Mouse (Mus musculus): Measurements from ENCODE around the gene Sdr42e1. TPM values are rescaled to one million over a fixed set of nuclear protein-coding genes. Genes with fewer than 3 reads are reported as not detected.

Gene Sdr42e1
- polyA plus RNA-seq (2012; fragmentation: generic; extraction: Trizol), result not detected
- long read RNA-seq, experiment 1, partial matches to known transcripts, result 0 of 1 reads
- long read RNA-seq, experiment 1, other reads (novel, unspliced or antisense), result 0 of 1 reads
- long read RNA-seq, experiment 2, partial matches to known transcripts, result 0 of 1 reads
- long read RNA-seq, experiment 2, other reads (novel, unspliced or antisense), result 1 of 1 reads

- Histone ChIP-seq H3K27me3 (ENCODE audit: control insufficient read depth, insufficient read depth, insufficient read length) (no peaks in the 10 kb centered on the region), H3K79me2 (ENCODE audit: control insufficient read depth, insufficient read depth) (no peaks in the 10 kb centered on the region), H3ac (ENCODE audit: control insufficient read depth, insufficient read length, low read depth) (no peak within 1 kb of the TSS), H3K79me3 (ENCODE audit: low read depth) (no peaks in the 10 kb centered on the region), H3K36me3 (ENCODE audit: control insufficient read depth, insufficient read depth) (no peaks in the 10 kb centered on the region), H3K4me3 (ENCODE audit: insufficient read depth, poor library complexity, severe bottlenecking) (no peak within 1 kb of the TSS)
- no peak for TF ChIP-seq MYOD1 (IDR thresholded peaks at IDR 0.05; ENCODE audit: control insufficient read depth, insufficient read length, low read depth)
- TF ChIP-seq CEBPB (IDR thresholded peaks at IDR 0.05; ENCODE audit: low read depth), result no peak
- no peak for TF ChIP-seq MAX (IDR thresholded peaks at IDR 0.05)
- no peak for TF ChIP-seq USF1 (IDR thresholded peaks at IDR 0.05; ENCODE audit: low read depth)
- no peak for TF ChIP-seq MYOG (IDR thresholded peaks at IDR 0.05; ENCODE audit: control insufficient read depth, extremely low read depth, insufficient read length)
- no peak for TF ChIP-seq FOSL1 (IDR thresholded peaks at IDR 0.05; ENCODE audit: insufficient read depth, low read length, poor library complexity, severe bottlenecking)
- no peak for TF ChIP-seq CTCF (IDR thresholded peaks at IDR 0.05; ENCODE audit: control insufficient read depth, insufficient read depth, insufficient read length)
Measured at GRCm38 (mm10) chr8:117673430-117673830, at the start of gene Sdr42e1. Gene Sdr42e1 (minus strand): TSS chr8:117673689.

- Histone ChIP-seq H3K79me2 (ENCODE audit: control insufficient read depth, insufficient read depth) (no peaks in the 10 kb centered on the region), H3K36me3 (ENCODE audit: control insufficient read depth, insufficient read depth) (no peaks in the 10 kb centered on the region), H3K79me3 (ENCODE audit: low read depth) (no peaks in the 10 kb centered on the region), H3K27me3 (ENCODE audit: control insufficient read depth, insufficient read depth, insufficient read length) (no peaks in the 10 kb centered on the region), H3ac (ENCODE audit: control insufficient read depth, insufficient read length, low read depth) (no peak overlapping the region), H3K4me3 (ENCODE audit: insufficient read depth, poor library complexity, severe bottlenecking) (no peak overlapping the region)
- no peak for TF ChIP-seq MYOG (IDR thresholded peaks at IDR 0.05; ENCODE audit: control insufficient read depth, extremely low read depth, insufficient read length)
- TF ChIP-seq CEBPB (IDR thresholded peaks at IDR 0.05; ENCODE audit: low read depth), result no peak
- no peak for TF ChIP-seq USF1 (IDR thresholded peaks at IDR 0.05; ENCODE audit: low read depth)
- no peak for TF ChIP-seq MAX (IDR thresholded peaks at IDR 0.05)
- no peak for TF ChIP-seq FOSL1 (IDR thresholded peaks at IDR 0.05; ENCODE audit: insufficient read depth, low read length, poor library complexity, severe bottlenecking)
- TF ChIP-seq MYOD1 (IDR thresholded peaks at IDR 0.05; ENCODE audit: control insufficient read depth, insufficient read length, low read depth), result no peak
- TF ChIP-seq CTCF (IDR thresholded peaks at IDR 0.05; ENCODE audit: control insufficient read depth, insufficient read depth, insufficient read length), result no peak
Measured at GRCm38 (mm10) chr8:117718152-117718860, 44.8 kb upstream of the Sdr42e1 start.

GRCm38 (mm10) chr8:117715896-117716295 is 42.4 kb upstream of the Sdr42e1 start:
- H3K36me3 ChIP-seq (ENCODE audit: control insufficient read depth, insufficient read depth), result no peaks in the 10 kb centered on the region
- H3K27me3 ChIP-seq (ENCODE audit: control insufficient read depth, insufficient read depth, insufficient read length), result no peaks in the 10 kb centered on the region
- no peak overlapping the region for H3K4me3 ChIP-seq (ENCODE audit: insufficient read depth, poor library complexity, severe bottlenecking)
- no peak overlapping the region for H3ac ChIP-seq (ENCODE audit: control insufficient read depth, insufficient read length, low read depth)
- TF ChIP-seq CEBPB (IDR thresholded peaks at IDR 0.05; ENCODE audit: low read depth) (no peak), MYOD1 (IDR thresholded peaks at IDR 0.05; ENCODE audit: control insufficient read depth, insufficient read length, low read depth) (no peak), CTCF (IDR thresholded peaks at IDR 0.05; ENCODE audit: control insufficient read depth, insufficient read depth, insufficient read length) (no peak), MAX (IDR thresholded peaks at IDR 0.05) (no peak), FOSL1 (IDR thresholded peaks at IDR 0.05; ENCODE audit: insufficient read depth, low read length, poor library complexity, severe bottlenecking) (no peak), MYOG (IDR thresholded peaks at IDR 0.05; ENCODE audit: control insufficient read depth, extremely low read depth, insufficient read length) (no peak)
- H3K79me3 ChIP-seq (ENCODE audit: low read depth), result no peaks in the 10 kb centered on the region
- no peaks in the 10 kb centered on the region for H3K79me2 ChIP-seq (ENCODE audit: control insufficient read depth, insufficient read depth)

GRCm38 (mm10) chr8:117714604-117715003 is 41.1 kb upstream of the Sdr42e1 start:
- Histone ChIP-seq H3K79me3 (ENCODE audit: low read depth) (no peaks in the 10 kb centered on the region), H3K36me3 (ENCODE audit: control insufficient read depth, insufficient read depth) (no peaks in the 10 kb centered on the region), H3K4me3 (ENCODE audit: insufficient read depth, poor library complexity, severe bottlenecking) (no peak overlapping the region), H3ac (ENCODE audit: control insufficient read depth, insufficient read length, low read depth) (no peak overlapping the region), H3K27me3 (ENCODE audit: control insufficient read depth, insufficient read depth, insufficient read length) (no peaks in the 10 kb centered on the region), H3K79me2 (ENCODE audit: control insufficient read depth, insufficient read depth) (no peaks in the 10 kb centered on the region)
- TF ChIP-seq MAX (IDR thresholded peaks at IDR 0.05) (no peak), CEBPB (IDR thresholded peaks at IDR 0.05; ENCODE audit: low read depth) (no peak), FOSL1 (IDR thresholded peaks at IDR 0.05; ENCODE audit: insufficient read depth, low read length, poor library complexity, severe bottlenecking) (no peak), CTCF (IDR thresholded peaks at IDR 0.05; ENCODE audit: control insufficient read depth, insufficient read depth, insufficient read length) (no peak), MYOG (IDR thresholded peaks at IDR 0.05; ENCODE audit: control insufficient read depth, extremely low read depth, insufficient read length) (no peak), USF1 (IDR thresholded peaks at IDR 0.05; ENCODE audit: low read depth) (no peak), MYOD1 (IDR thresholded peaks at IDR 0.05; ENCODE audit: control insufficient read depth, insufficient read length, low read depth) (no peak)

GRCm38 (mm10) chr8:117712226-117712625 is 38.7 kb upstream of the Sdr42e1 start:
- no peaks in the 10 kb centered on the region for H3K79me2 ChIP-seq (ENCODE audit: control insufficient read depth, insufficient read depth)
- no peak for TF ChIP-seq CEBPB (IDR thresholded peaks at IDR 0.05; ENCODE audit: low read depth)
- no peak for TF ChIP-seq FOSL1 (IDR thresholded peaks at IDR 0.05; ENCODE audit: insufficient read depth, low read length, poor library complexity, severe bottlenecking)
- TF ChIP-seq MYOD1 (IDR thresholded peaks at IDR 0.05; ENCODE audit: control insufficient read depth, insufficient read length, low read depth), result no peak
- no peak for TF ChIP-seq MYOG (IDR thresholded peaks at IDR 0.05; ENCODE audit: control insufficient read depth, extremely low read depth, insufficient read length)
- no peak for TF ChIP-seq CTCF (IDR thresholded peaks at IDR 0.05; ENCODE audit: control insufficient read depth, insufficient read depth, insufficient read length)
- TF ChIP-seq USF1 (IDR thresholded peaks at IDR 0.05; ENCODE audit: low read depth), result no peak
- TF ChIP-seq MAX (IDR thresholded peaks at IDR 0.05), result no peak

More at GRCm38 (mm10) chr8:117712226-117712625, 38.7 kb upstream of the Sdr42e1 start:
- H3K4me3 ChIP-seq (ENCODE audit: insufficient read depth, poor library complexity, severe bottlenecking), result no peak overlapping the region
- H3K27me3 ChIP-seq (ENCODE audit: control insufficient read depth, insufficient read depth, insufficient read length), result no peaks in the 10 kb centered on the region
- no peaks in the 10 kb centered on the region for H3K36me3 ChIP-seq (ENCODE audit: control insufficient read depth, insufficient read depth)
- no peak overlapping the region for H3ac ChIP-seq (ENCODE audit: control insufficient read depth, insufficient read length, low read depth)
- no peaks in the 10 kb centered on the region for H3K79me3 ChIP-seq (ENCODE audit: low read depth)

Measured in C2C12 (cell line).